Mouse (Mus musculus) embryonic fibroblast, embryonic 13.5 days (primary cell): Measurements from ENCODE around the gene Dach1.

Source experiments
- CTCF ChIP-seq: IDR thresholded peaks from 2 replicates; pipeline ENCODE4 v1.5.1; 2011; ENCODE audit warnings: mild to moderate bottlenecking, control low read depth, low read length, moderate library complexity, borderline replicate concordance; ENCODE audit not compliant: insufficient read depth
- POLR2A ChIP-seq: IDR thresholded peaks from 2 replicates; pipeline ENCODE4 v1.6.1; 2011; ENCODE audit warnings: low read depth, mild to moderate bottlenecking, control low read depth, low read length, moderate library complexity

- TF ChIP-seq CTCF (no peak), POLR2A (no peak)
These were observed 105.4 kb downstream of the Dach1 start for GRCm38 (mm10) chr14:98064190-98064589.
